Mouse (Mus musculus): ENCODE data around the gene Zfp652. TPM values are rescaled to one million over a fixed set of nuclear protein-coding genes. Genes with fewer than 3 reads are reported as not detected.

The Zfp652 gene
- polyA plus RNA-seq, 1 experiment, result 93.0 TPM

DNA sequence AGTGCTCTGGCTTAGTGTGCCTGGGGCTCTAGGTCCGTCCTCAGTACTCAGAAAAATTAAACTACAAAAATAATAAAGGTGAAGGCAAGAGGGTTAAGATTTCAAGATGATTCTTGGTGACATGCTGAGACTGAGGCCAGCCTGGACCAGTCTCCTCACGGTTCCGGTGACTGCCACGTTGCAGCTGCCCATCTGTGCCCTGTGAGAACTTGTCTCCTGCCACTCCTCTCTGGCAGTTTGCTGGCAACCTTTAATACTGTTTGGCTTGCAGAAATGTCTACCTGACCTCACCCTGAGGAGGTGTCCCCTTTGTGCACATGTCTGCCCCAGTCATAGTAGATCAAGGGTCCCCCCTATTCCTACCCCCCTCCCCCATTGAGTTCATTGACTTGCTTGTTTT lies 71.0 kb downstream of the Zfp652 start:
- 85% methylated on average over 4 of the region's 4 CpGs for WGBS
- TF ChIP-seq CTCF (IDR thresholded peaks at IDR 0.05; ENCODE audit: insufficient read depth, low read depth, low read length), result no peak
- no peak for TF ChIP-seq POLR2A (IDR thresholded peaks at IDR 0.05; ENCODE audit: insufficient read depth, low read depth, low read length)
- no peak overlapping the region for H3K4me3 ChIP-seq (ENCODE audit: insufficient read depth, low read depth, low read length)
- H3K4me1 ChIP-seq (ENCODE audit: control insufficient read depth, insufficient read depth, low read length), result no peaks in the 10 kb centered on the region
- H3K27ac ChIP-seq (ENCODE audit: insufficient read depth, low read depth, low read length), result no peak overlapping the region

- H3K4me3 ChIP-seq (ENCODE audit: insufficient read depth, low read depth, low read length), result no peak overlapping the region
- H3K4me1 ChIP-seq (ENCODE audit: control insufficient read depth, insufficient read depth, low read length), result no peaks in the 10 kb centered on the region
- 90% methylated on average over 9 of the region's 9 CpGs for WGBS
- TF ChIP-seq CTCF (IDR thresholded peaks at IDR 0.05; ENCODE audit: insufficient read depth, low read depth, low read length) (no peak), POLR2A (IDR thresholded peaks at IDR 0.05; ENCODE audit: insufficient read depth, low read depth, low read length) (no peak)
- no peak overlapping the region for H3K27ac ChIP-seq (ENCODE audit: insufficient read depth, low read depth, low read length)
Observed at GRCm38 (mm10) chr11:95783958-95784357, 71.5 kb downstream of the Zfp652 start.

DNA sequence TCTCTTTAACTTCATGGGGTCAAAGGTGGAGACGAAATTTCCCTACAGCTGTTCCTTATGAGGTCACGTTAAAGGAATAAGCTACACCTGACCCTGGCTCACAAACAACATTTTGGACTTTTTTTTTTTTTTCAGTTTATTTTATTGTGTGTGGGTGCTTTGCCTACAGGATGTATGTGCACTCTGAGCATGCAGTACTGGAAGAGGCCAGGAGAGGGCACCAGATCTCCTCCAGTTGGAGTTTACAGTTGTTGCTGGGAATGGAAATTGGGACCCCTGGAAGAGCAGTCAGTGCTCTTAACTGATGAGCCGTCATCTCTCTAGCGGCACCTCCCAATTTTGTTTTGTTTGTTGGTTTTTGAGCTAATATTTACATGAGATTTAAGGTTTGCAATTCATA lies 73.2 kb downstream of the Zfp652 start:
- Histone ChIP-seq H3K27ac (ENCODE audit: insufficient read depth, low read depth, low read length) (no peak overlapping the region), H3K4me3 (ENCODE audit: insufficient read depth, low read depth, low read length) (no peak overlapping the region), H3K4me1 (ENCODE audit: control insufficient read depth, insufficient read depth, low read length) (no peaks in the 10 kb centered on the region)
- 97% methylated on average over 4 of the region's 4 CpGs for WGBS
- no peak for TF ChIP-seq POLR2A (IDR thresholded peaks at IDR 0.05; ENCODE audit: insufficient read depth, low read depth, low read length)
- TF ChIP-seq CTCF (IDR thresholded peaks at IDR 0.05; ENCODE audit: insufficient read depth, low read depth, low read length), result no peak

GRCm38 (mm10) chr11:95786511-95786910 lies 74.0 kb downstream of the Zfp652 start:
- Histone ChIP-seq H3K4me1 (ENCODE audit: control insufficient read depth, insufficient read depth, low read length) (no peaks in the 10 kb centered on the region), H3K27ac (ENCODE audit: insufficient read depth, low read depth, low read length) (no peak overlapping the region), H3K4me3 (ENCODE audit: insufficient read depth, low read depth, low read length) (no peak overlapping the region)
- 95% methylated on average over 6 of the region's 6 CpGs for WGBS
- TF ChIP-seq CTCF (IDR thresholded peaks at IDR 0.05; ENCODE audit: insufficient read depth, low read depth, low read length), result no peak

- Histone ChIP-seq H3K4me3 (ENCODE audit: insufficient read depth, low read depth, low read length) (no peak overlapping the region), H3K27ac (ENCODE audit: insufficient read depth, low read depth, low read length) (no peak overlapping the region), H3K4me1 (ENCODE audit: control insufficient read depth, insufficient read depth, low read length) (no peaks in the 10 kb centered on the region)
- 91% methylated on average over 8 of the region's 8 CpGs for WGBS
- TF ChIP-seq POLR2A (IDR thresholded peaks at IDR 0.05; ENCODE audit: insufficient read depth, low read depth, low read length) (no peak), CTCF (IDR thresholded peaks at IDR 0.05; ENCODE audit: insufficient read depth, low read depth, low read length) (no peak)
Observed at GRCm38 (mm10) chr11:95789451-95789891, 77.0 kb downstream of the Zfp652 start.

GRCm38 (mm10) chr11:95791787-95792186 lies 79.3 kb downstream of the Zfp652 start:
- 89% methylated on average over 13 of the region's 13 CpGs for WGBS
- Histone ChIP-seq H3K4me3 (ENCODE audit: insufficient read depth, low read depth, low read length) (no peak overlapping the region), H3K27ac (ENCODE audit: insufficient read depth, low read depth, low read length) (no peak overlapping the region), H3K4me1 (ENCODE audit: control insufficient read depth, insufficient read depth, low read length) (peaks cover 6% of the 10 kb centered on the region)
- TF ChIP-seq POLR2A (IDR thresholded peaks at IDR 0.05; ENCODE audit: insufficient read depth, low read depth, low read length) (no peak), CTCF (IDR thresholded peaks at IDR 0.05; ENCODE audit: insufficient read depth, low read depth, low read length) (no peak)

DNA sequence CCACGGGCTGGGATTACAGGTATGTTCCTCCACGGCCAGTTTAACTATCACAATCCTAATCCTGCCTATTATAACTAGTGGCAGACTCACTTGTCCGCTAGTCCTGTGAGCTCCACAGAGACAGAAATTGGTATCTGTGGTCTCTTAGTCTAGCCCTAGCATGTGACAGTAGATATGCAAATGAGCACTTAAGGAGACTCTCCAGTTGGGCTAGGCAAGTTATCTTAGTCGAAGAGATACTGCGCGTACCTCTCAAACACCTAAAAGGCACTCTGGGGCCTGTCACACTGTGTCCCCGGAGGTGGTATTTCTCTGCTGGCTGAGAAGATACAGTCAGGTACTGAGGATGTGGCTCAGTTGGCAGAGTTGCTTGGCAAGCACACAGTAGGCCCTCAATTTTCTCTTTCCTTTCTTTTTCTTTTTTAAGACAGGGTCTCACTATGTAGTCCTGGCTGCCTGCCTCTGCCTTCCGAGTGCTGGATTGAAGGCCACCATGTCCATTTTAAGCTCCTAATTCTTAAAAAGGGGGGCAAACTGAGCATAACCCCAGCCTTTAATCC lies 80.6 kb downstream of the Zfp652 start:
- no peak overlapping the region for H3K4me3 ChIP-seq (ENCODE audit: insufficient read depth, low read depth, low read length)
- H3K27ac ChIP-seq (ENCODE audit: insufficient read depth, low read depth, low read length), result no peak overlapping the region
- WGBS, result 94% methylated on average over 8 of the region's 8 CpGs
- no peak for TF ChIP-seq POLR2A (IDR thresholded peaks at IDR 0.05; ENCODE audit: insufficient read depth, low read depth, low read length)
- TF ChIP-seq CTCF (IDR thresholded peaks at IDR 0.05; ENCODE audit: insufficient read depth, low read depth, low read length), result no peak
- peaks cover 9% of the 10 kb centered on the region for H3K4me1 ChIP-seq (ENCODE audit: control insufficient read depth, insufficient read depth, low read length)

DNA sequence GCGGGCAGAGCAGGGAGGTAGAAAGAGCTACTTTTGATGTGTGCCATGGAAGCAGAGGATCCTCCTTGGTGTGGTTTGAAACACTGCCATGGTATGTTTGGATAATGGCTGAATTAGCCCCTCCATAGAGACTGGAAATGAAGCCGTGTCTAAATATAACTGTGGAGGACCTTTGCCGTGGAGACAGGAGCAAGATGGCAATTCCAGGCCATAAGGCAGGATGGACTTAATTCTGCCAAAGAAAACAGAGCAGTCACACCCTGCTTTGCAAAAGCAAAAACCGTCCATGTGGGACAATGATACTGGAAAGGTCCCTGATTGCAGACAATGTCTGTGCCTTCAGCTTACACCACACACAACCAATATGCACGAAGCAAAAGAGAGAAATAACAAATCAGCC lies 81.7 kb downstream of the Zfp652 start:
- peaks cover 9% of the 10 kb centered on the region for H3K4me1 ChIP-seq (ENCODE audit: control insufficient read depth, insufficient read depth, low read length)
- 84% methylated on average over 5 of the region's 5 CpGs for WGBS
- TF ChIP-seq CTCF (IDR thresholded peaks at IDR 0.05; ENCODE audit: insufficient read depth, low read depth, low read length) (no peak), POLR2A (IDR thresholded peaks at IDR 0.05; ENCODE audit: insufficient read depth, low read depth, low read length) (no peak)
- no peak overlapping the region for H3K27ac ChIP-seq (ENCODE audit: insufficient read depth, low read depth, low read length)
- no peak overlapping the region for H3K4me3 ChIP-seq (ENCODE audit: insufficient read depth, low read depth, low read length)

- Histone ChIP-seq H3K27ac (ENCODE audit: insufficient read depth, low read depth, low read length) (no peak overlapping the region), H3K4me1 (ENCODE audit: control insufficient read depth, insufficient read depth, low read length) (peaks cover 9% of the 10 kb centered on the region), H3K4me3 (ENCODE audit: insufficient read depth, low read depth, low read length) (no peak overlapping the region)
- no peak for TF ChIP-seq CTCF (IDR thresholded peaks at IDR 0.05; ENCODE audit: insufficient read depth, low read depth, low read length)
- TF ChIP-seq POLR2A (IDR thresholded peaks at IDR 0.05; ENCODE audit: insufficient read depth, low read depth, low read length), result no peak
- WGBS, result 68% methylated on average over 5 of the region's 5 CpGs
Observed at GRCm38 (mm10) chr11:95795582-95795981, 83.1 kb downstream of the Zfp652 start.

- Histone ChIP-seq H3K4me1 (ENCODE audit: control insufficient read depth, insufficient read depth, low read length) (peaks cover 3% of the 10 kb centered on the region; the same call in 1 of the 2 replicates), H3K27ac (ENCODE audit: insufficient read depth, low read depth, low read length) (no peak overlapping the region), H3K4me3 (ENCODE audit: insufficient read depth, low read depth, low read length) (no peak overlapping the region)
- 81% methylated on average over 5 of the region's 5 CpGs for WGBS
- TF ChIP-seq POLR2A (IDR thresholded peaks at IDR 0.05; ENCODE audit: insufficient read depth, low read depth, low read length), result no peak
- no peak for TF ChIP-seq CTCF (IDR thresholded peaks at IDR 0.05; ENCODE audit: insufficient read depth, low read depth, low read length)
Observed at GRCm38 (mm10) chr11:95805010-95805409, 92.5 kb downstream of the Zfp652 start.
